Mouse (Mus musculus) left cerebral cortex, postnatal 4 days (tissue): ENCODE results near the gene Ep400. TPM values are rescaled to one million over a fixed set of nuclear protein-coding genes. Genes with fewer than 3 reads are reported as not detected.

Experiments
- DNase-seq: peaks from one replicate; pipeline ENCODE4 v3.0.0-alpha.2; 2022
- intact Hi-C: fragments of 180-260 bp; cut with DNase I; formaldehyde crosslinking; loops from one replicate; pipeline ENCODE4 v1.15.1; 2025
- total RNA-seq, 2 experiments: library from RNA; stranded (reverse); gene quantifications; 2 replicates each; pipeline ENCODE4 v1.2.3; 2021

Gene Ep400
- total RNA-seq, 2 experiments from 2014 or later: 121 to 122 TPM

GRCm38 (mm10) chr5:110682041-110682440 is 88.5 kb downstream of the Ep400 start:
- DNase-seq: no peak

GRCm38 (mm10) chr5:110665486-110666121 is 104.9 kb downstream of the Ep400 start:
- DNase-seq: peak; percentile 20
- intact Hi-C loops: loop anchor here (10.0 kb wide), 1 partner anchor 49 kb away; no protein-coding TSS in a partner anchor

More at GRCm38 (mm10) chr5:110682041-110682440, 88.5 kb downstream of the Ep400 start:
- intact Hi-C loops: no loop called here

GRCm38 (mm10) chr5:110664750-110665269 is 105.7 kb downstream of the Ep400 start:
- intact Hi-C loops: loop anchor here (10.0 kb wide), 1 partner anchor 50 kb away; no protein-coding TSS in a partner anchor

GRCm38 (mm10) chr5:110664041-110664440 is 106.5 kb downstream of the Ep400 start:
- intact Hi-C loops: loop anchor here (10.0 kb wide), 1 partner anchor 51 kb away; no protein-coding TSS in a partner anchor
- no peak for DNase-seq

More at GRCm38 (mm10) chr5:110664750-110665269, 105.7 kb downstream of the Ep400 start:
- DNase-seq: no peak

GRCm38 (mm10) chr5:110659682-110660081 is 110.8 kb downstream of the Ep400 start:
- intact Hi-C loops: loop anchor here (10.0 kb wide), 1 partner anchor 55 kb away; no protein-coding TSS in a partner anchor

GRCm38 (mm10) chr5:110653686-110654085 is 116.8 kb downstream of the Ep400 start:
- intact Hi-C loops: no loop called here
- no peak for DNase-seq

More at GRCm38 (mm10) chr5:110659682-110660081, 110.8 kb downstream of the Ep400 start:
- no peak for DNase-seq

GRCm38 (mm10) chr5:110652719-110653648 is 117.5 kb downstream of the Ep400 start, which contains the start of the genes Noc4l and Ddx51:
Noc4l (minus strand) TSS chr5:110653417.
Ddx51 (plus strand) TSS chr5:110653451.
- peak; percentile 97 for DNase-seq
- intact Hi-C loops: no loop called here

- intact Hi-C loops: no loop called here
- DNase-seq: no peak
These were observed 124.1 kb downstream of the Ep400 start for GRCm38 (mm10) chr5:110646377-110646776.

- intact Hi-C loops: loop anchor here (5.0 kb wide), 1 partner anchor 282 kb away; no protein-coding TSS in a partner anchor
- DNase-seq: peak; percentile 64
These were observed 131.1 kb downstream of the Ep400 start for GRCm38 (mm10) chr5:110639459-110639858.

GRCm38 (mm10) chr5:110638306-110639074 is 132.0 kb downstream of the Ep400 start:
- intact Hi-C loops: loop anchor here (5.0 kb wide), 1 partner anchor 281 kb away; no protein-coding TSS in a partner anchor
- no peak for DNase-seq

- intact Hi-C loops: loop anchor here (2.0 to 5.0 kb wide), 2 partner anchors 141 to 279 kb away; no protein-coding TSS in a partner anchor
- no peak for DNase-seq
These were observed 134.4 kb downstream of the Ep400 start for GRCm38 (mm10) chr5:110635951-110636707.

GRCm38 (mm10) chr5:110629525-110630120 is 140.9 kb downstream of the Ep400 start:
- no peak for DNase-seq
- intact Hi-C loops: no loop called here

- intact Hi-C loops: no loop called here
- peak; percentile 58 for DNase-seq
These were observed 142.4 kb downstream of the Ep400 start for GRCm38 (mm10) chr5:110628156-110628555.

- DNase-seq: no peak
These were observed 143.2 kb downstream of the Ep400 start for GRCm38 (mm10) chr5:110627351-110627750.

GRCm38 (mm10) chr5:110624319-110624718 is 146.2 kb downstream of the Ep400 start:
- DNase-seq: no peak
- intact Hi-C loops: no loop called here

More at GRCm38 (mm10) chr5:110627351-110627750, 143.2 kb downstream of the Ep400 start:
- intact Hi-C loops: no loop called here

GRCm38 (mm10) chr5:110619226-110619625 is 151.3 kb downstream of the Ep400 start:
- DNase-seq: no peak
- intact Hi-C loops: no loop called here
